Mouse (Mus musculus) G1E (cell line): ENCODE measurements at regions not wholly inside any gene's neighbourhood (a gene's known extent, or its start where the extent isn't known, plus 50 kb on each side); places are given as distances from the start of the nearest gene placed in this dataset.

Experiments used
- CTCF ChIP-seq: IDR thresholded peaks from 2 replicates; pipeline ENCODE4 v1.5.1; 2012; ENCODE audit warnings: low read depth, low read length, inconsistent platforms, mixed read lengths
- GATA1 ChIP-seq: IDR thresholded peaks from 2 replicates; pipeline ENCODE4 v1.6.1; 2012; ENCODE audit warnings: borderline replicate concordance, low read length, inconsistent platforms, mixed read lengths
- GATA2 ChIP-seq: IDR thresholded peaks from 2 replicates; pipeline ENCODE4 v1.6.1; 2012; ENCODE audit warnings: low read depth, low read length, inconsistent platforms, borderline replicate concordance
- TAL1 ChIP-seq: conservative IDR thresholded peaks from 2 replicates; pipeline ENCODE4 v1.6.1; 2012; ENCODE audit warnings: low read depth, low read length, inconsistent platforms, mixed read lengths

- no peak for TF ChIP-seq CTCF
- no peak for TF ChIP-seq TAL1
- TF ChIP-seq GATA1 = no peak
- TF ChIP-seq GATA2 = no peak
These were observed 330.1 kb downstream of the Inhba start for GRCm38 (mm10) chr13:16341727-16342126.
